Mouse (Mus musculus): ENCODE data around the gene Rabgef1. TPM values are rescaled to one million over a fixed set of nuclear protein-coding genes. Genes with fewer than 3 reads are reported as not detected.

Gene Rabgef1
- polyA plus RNA-seq, 2 experiments, result 13.7 to 19.7 TPM

DNA sequence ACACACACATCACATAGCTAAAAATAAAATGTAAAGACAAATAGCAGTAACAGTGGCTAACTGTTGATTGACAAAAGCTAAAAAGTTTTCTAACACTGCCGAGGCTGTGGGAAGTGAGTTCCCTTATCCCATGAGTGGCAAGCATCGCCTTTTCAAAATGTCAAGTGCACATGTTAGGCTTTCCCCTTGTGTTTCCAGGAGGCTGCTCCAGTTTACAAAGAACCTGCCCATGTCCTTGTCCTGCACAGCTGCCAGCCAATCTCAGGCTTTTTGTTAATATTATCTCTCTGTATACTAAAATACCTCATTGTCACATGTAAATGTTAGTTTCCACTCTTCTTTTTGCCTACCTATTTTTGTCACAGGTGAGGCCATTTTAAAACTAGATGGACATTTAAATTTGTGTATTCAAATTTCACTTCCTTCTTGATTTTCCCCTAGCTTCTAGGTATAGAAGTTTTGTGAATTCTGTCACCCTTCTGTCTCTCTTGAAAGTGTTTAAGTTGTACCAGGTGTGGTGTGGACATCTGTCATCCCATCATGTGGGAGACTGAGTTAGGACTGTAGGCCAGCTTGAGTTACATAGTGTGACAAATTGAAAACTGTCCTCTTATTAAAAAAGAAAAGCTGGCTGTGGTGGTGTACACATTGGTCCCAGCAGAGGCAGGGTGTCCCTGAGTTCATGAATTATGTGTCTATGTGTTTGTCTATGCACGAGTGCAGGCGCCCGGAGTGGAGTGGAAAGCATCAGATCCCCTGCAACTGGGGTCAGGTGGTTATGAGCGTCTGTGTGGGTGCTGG is 10.3 kb downstream of the Rabgef1 start:
- WGBS (ENCODE audit: insufficient replicate concordance), result 81% methylated on average over 6 of the region's 6 CpGs
- DNase-seq (ENCODE audit: low read depth in 3 of 3, low spot score in 3 of 3), result no peak

DNA sequence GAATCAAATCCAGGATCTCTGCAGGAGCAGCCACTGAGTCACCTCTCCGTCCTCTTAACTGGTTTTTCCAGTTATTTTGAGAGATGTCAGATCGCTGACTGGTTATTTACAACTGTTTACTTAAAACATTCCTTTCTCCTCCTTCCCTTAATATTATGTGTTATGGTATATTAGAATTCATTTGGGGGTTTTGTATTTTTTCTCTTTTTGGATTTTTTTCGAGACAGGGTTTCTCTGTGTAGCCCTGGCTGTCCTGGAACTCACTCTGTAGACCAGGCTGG is 10.9 kb downstream of the Rabgef1 start:
- H3K27me3 ChIP-seq (ENCODE audit: control insufficient read depth, insufficient read depth, low read length), result no peaks in the 10 kb centered on the region
- H3K4me3 ChIP-seq (ENCODE audit: insufficient read depth in 1 of 2, low read depth in 2 of 2, low read length in 2 of 2), result no peak overlapping the region
- DNase-seq (ENCODE audit: low read depth in 3 of 3, low spot score in 3 of 3), result no peak
- peaks cover 2% of the 10 kb centered on the region; the same call in 1 of the 2 replicates for H3K36me3 ChIP-seq (replicated peaks; ENCODE audit: control insufficient read depth, insufficient read depth, low read depth)
- TF ChIP-seq EP300 (IDR thresholded peaks at IDR 0.05; ENCODE audit: low read depth) (no peak), CTCF (IDR thresholded peaks at IDR 0.05; ENCODE audit: low read depth) (no peak)
- H3K4me2 ChIP-seq (ENCODE audit: low read depth), result no peak overlapping the region
- no peak overlapping the region for H3K9ac ChIP-seq (replicated peaks)
- no peak for ATAC-seq (ENCODE audit: insufficient read depth)
- H3K27ac ChIP-seq, result no peak overlapping the region
- WGBS (ENCODE audit: insufficient replicate concordance), result 88% methylated on average over 3 of the region's 3 CpGs
- peaks cover 27 to 38% of the 10 kb centered on the region in 2 experiments for H3K4me1 ChIP-seq (replicated peaks; ENCODE audit: control insufficient read depth in 2 of 2, insufficient read depth in 2 of 2, low read length in 1 of 2)
- H3K9me3 ChIP-seq (ENCODE audit: control insufficient read depth, low read length), result no peaks in the 10 kb centered on the region

More for the DNA sequence above, 10.3 kb downstream of the Rabgef1 start:
- Histone ChIP-seq H3K27ac (no peak overlapping the region), H3K36me3 (replicated peaks; ENCODE audit: control insufficient read depth, insufficient read depth, low read depth) (no peaks in the 10 kb centered on the region; the same call in 1 of the 2 replicates), H3K4me1 (replicated peaks; ENCODE audit: control insufficient read depth in 2 of 2, insufficient read depth in 2 of 2, low read length in 1 of 2) (peaks cover 23 to 35% of the 10 kb centered on the region in 2 experiments), H3K4me3 (ENCODE audit: insufficient read depth in 1 of 2, low read depth in 2 of 2, low read length in 2 of 2) (no peak overlapping the region), H3K4me2 (ENCODE audit: low read depth) (no peak overlapping the region), H3K9ac (replicated peaks) (no peak overlapping the region), H3K9me3 (ENCODE audit: control insufficient read depth, low read length) (no peaks in the 10 kb centered on the region), H3K27me3 (ENCODE audit: control insufficient read depth, insufficient read depth, low read length) (no peaks in the 10 kb centered on the region)
- ATAC-seq (ENCODE audit: insufficient read depth), result no peak
- TF ChIP-seq CTCF (IDR thresholded peaks at IDR 0.05; ENCODE audit: low read depth), result no peak
- no peak for TF ChIP-seq EP300 (IDR thresholded peaks at IDR 0.05; ENCODE audit: low read depth)

DNA sequence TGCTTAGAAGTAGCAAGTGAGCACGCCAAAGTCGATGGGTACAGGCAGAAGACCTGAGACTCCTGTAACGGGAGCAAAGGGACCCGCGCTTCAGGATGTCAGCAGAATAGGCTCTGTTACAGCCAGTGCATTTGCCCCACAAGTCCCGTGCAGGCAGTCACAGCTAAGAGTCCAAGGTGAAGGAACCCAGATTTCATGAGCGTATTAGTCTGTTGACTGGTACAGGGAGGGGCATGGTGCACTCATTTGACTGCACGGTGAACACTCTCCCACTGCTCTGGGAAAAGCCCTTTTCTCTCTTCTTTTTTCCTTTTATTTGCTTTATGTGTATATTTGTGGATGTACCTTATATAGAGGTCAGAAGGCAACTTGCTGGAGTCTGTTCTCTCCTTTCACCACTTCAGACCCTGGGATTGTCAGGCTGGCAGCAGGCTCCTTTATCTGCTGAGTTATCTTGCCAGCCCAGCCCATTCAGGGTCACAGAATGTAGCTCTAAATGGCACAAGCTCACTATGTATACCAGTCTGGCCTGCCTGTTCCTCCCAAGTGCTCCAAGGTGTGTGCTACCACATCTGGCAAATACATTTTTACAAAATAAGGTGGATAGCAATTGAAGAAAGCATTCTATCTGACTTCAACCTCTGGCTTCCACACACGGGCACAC is 12.7 kb downstream of the Rabgef1 start:
- Histone ChIP-seq H3K27ac (no peak overlapping the region), H3K9me3 (ENCODE audit: control insufficient read depth, low read length) (no peaks in the 10 kb centered on the region), H3K4me2 (ENCODE audit: low read depth) (no peak overlapping the region), H3K27me3 (ENCODE audit: control insufficient read depth, insufficient read depth, low read length) (no peaks in the 10 kb centered on the region), H3K36me3 (replicated peaks; ENCODE audit: control insufficient read depth, insufficient read depth, low read depth) (peaks cover 15% of the 10 kb centered on the region), H3K4me1 (replicated peaks; ENCODE audit: control insufficient read depth in 2 of 2, insufficient read depth in 2 of 2, low read length in 1 of 2) (peaks cover 22 to 34% of the 10 kb centered on the region in 2 experiments), H3K9ac (replicated peaks) (no peak overlapping the region; the same call in 1 of the 2 replicates), H3K4me3 (ENCODE audit: insufficient read depth in 1 of 2, low read depth in 2 of 2, low read length in 2 of 2) (no peak overlapping the region)
- no peak for TF ChIP-seq EP300 (IDR thresholded peaks at IDR 0.05; ENCODE audit: low read depth)
- TF ChIP-seq CTCF (IDR thresholded peaks at IDR 0.05; ENCODE audit: low read depth), result no peak
- DNase-seq (ENCODE audit: low read depth in 3 of 3, low spot score in 3 of 3) (no peak), ATAC-seq (ENCODE audit: insufficient read depth) (peak; percentile 36; the same call in 1 of the 2 replicates)
- WGBS (ENCODE audit: insufficient replicate concordance), result 78% methylated on average over 9 of the region's 9 CpGs

DNA sequence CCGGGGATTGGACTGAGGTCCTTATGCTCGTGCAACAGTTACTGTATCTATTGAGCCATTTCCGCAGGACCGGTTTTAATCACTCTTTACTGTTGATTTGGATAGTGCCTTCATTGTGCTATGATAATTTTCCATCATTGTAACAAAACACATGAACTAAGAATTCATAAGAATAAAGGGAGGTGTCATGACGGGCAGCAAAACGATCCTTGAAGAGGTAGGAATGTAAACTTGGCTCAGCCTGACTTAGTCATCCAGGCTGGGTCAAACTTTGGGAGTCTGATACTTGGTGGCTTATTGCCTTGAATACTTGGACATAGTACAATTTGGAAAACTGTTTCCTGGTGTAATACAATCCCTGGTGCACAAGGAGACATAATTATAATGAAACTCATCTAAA is 13.7 kb downstream of the Rabgef1 start:
- H3K4me3 ChIP-seq (ENCODE audit: insufficient read depth in 1 of 2, low read depth in 2 of 2, low read length in 2 of 2), result no peak overlapping the region
- H3K4me2 ChIP-seq (ENCODE audit: low read depth), result no peak overlapping the region
- no peak for TF ChIP-seq CTCF (IDR thresholded peaks at IDR 0.05; ENCODE audit: low read depth)
- no peak for TF ChIP-seq EP300 (IDR thresholded peaks at IDR 0.05; ENCODE audit: low read depth)
- DNase-seq (ENCODE audit: low read depth in 3 of 3, low spot score in 3 of 3) (no peak), ATAC-seq (ENCODE audit: insufficient read depth) (no peak)
- no peaks in the 10 kb centered on the region for H3K27me3 ChIP-seq (ENCODE audit: control insufficient read depth, insufficient read depth, low read length)
- peaks cover 25% of the 10 kb centered on the region for H3K36me3 ChIP-seq (replicated peaks; ENCODE audit: control insufficient read depth, insufficient read depth, low read depth)
- no peak overlapping the region for H3K27ac ChIP-seq
- H3K9me3 ChIP-seq (ENCODE audit: control insufficient read depth, low read length), result no peaks in the 10 kb centered on the region
- H3K4me1 ChIP-seq (replicated peaks; ENCODE audit: control insufficient read depth in 2 of 2, insufficient read depth in 2 of 2, low read length in 1 of 2), result peaks cover 22 to 34% of the 10 kb centered on the region in 2 experiments
- no peak overlapping the region for H3K9ac ChIP-seq (replicated peaks)
- 81% methylated on average over 6 of the region's 6 CpGs for WGBS (ENCODE audit: insufficient replicate concordance)

DNA sequence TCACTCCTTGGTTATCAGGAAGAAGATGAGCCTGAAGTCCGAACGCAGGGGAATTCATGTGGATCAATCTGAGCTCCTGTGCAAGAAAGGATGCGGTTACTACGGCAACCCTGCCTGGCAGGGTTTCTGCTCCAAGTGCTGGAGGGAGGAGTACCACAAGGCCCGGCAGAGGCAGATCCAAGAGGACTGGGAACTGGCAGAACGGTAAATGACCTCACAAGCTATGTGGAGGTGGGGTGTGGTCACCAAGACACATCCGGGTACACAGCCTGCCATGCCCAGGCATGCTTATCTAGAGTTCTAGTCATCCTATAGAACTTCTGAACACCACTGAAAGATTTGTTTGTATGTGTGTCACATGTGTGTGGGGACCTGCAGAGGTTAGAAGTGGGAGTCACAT is 15.8 kb downstream of the Rabgef1 start:
- 62% methylated on average over 7 of the region's 7 CpGs for WGBS (ENCODE audit: insufficient replicate concordance)
- peak; percentile 56 for ATAC-seq (ENCODE audit: insufficient read depth)

More for the DNA sequence above, 15.8 kb downstream of the Rabgef1 start:
- H3K9me3 ChIP-seq (ENCODE audit: control insufficient read depth, low read length), result no peaks in the 10 kb centered on the region
- H3K9ac ChIP-seq (replicated peaks), result no peak overlapping the region
- H3K4me1 ChIP-seq (replicated peaks; ENCODE audit: control insufficient read depth in 2 of 2, insufficient read depth in 2 of 2, low read length in 1 of 2), result peaks cover 22 to 31% of the 10 kb centered on the region in 2 experiments
- no peak overlapping the region for H3K27ac ChIP-seq
- TF ChIP-seq EP300 (IDR thresholded peaks at IDR 0.05; ENCODE audit: low read depth), result no peak
- no peaks in the 10 kb centered on the region for H3K27me3 ChIP-seq (ENCODE audit: control insufficient read depth, insufficient read depth, low read length)
- peaks cover 43% of the 10 kb centered on the region for H3K36me3 ChIP-seq (replicated peaks; ENCODE audit: control insufficient read depth, insufficient read depth, low read depth)
- no peak for DNase-seq (ENCODE audit: low read depth in 3 of 3, low spot score in 3 of 3)
- H3K4me2 ChIP-seq (ENCODE audit: low read depth), result no peak overlapping the region
- no peak overlapping the region for H3K4me3 ChIP-seq (ENCODE audit: insufficient read depth in 1 of 2, low read depth in 2 of 2, low read length in 2 of 2)
